Mouse (Mus musculus) embryonic fibroblast, embryonic 13.5 days (primary cell): ENCODE data around the gene Pcnx2.

Source experiments
- CTCF ChIP-seq: IDR thresholded peaks from 2 replicates; pipeline ENCODE4 v1.5.1; 2011; ENCODE audit warnings: mild to moderate bottlenecking, control low read depth, low read length, moderate library complexity, borderline replicate concordance; ENCODE audit not compliant: insufficient read depth
- POLR2A ChIP-seq: IDR thresholded peaks from 2 replicates; pipeline ENCODE4 v1.6.1; 2011; ENCODE audit warnings: low read depth, mild to moderate bottlenecking, control low read depth, low read length, moderate library complexity

DNA sequence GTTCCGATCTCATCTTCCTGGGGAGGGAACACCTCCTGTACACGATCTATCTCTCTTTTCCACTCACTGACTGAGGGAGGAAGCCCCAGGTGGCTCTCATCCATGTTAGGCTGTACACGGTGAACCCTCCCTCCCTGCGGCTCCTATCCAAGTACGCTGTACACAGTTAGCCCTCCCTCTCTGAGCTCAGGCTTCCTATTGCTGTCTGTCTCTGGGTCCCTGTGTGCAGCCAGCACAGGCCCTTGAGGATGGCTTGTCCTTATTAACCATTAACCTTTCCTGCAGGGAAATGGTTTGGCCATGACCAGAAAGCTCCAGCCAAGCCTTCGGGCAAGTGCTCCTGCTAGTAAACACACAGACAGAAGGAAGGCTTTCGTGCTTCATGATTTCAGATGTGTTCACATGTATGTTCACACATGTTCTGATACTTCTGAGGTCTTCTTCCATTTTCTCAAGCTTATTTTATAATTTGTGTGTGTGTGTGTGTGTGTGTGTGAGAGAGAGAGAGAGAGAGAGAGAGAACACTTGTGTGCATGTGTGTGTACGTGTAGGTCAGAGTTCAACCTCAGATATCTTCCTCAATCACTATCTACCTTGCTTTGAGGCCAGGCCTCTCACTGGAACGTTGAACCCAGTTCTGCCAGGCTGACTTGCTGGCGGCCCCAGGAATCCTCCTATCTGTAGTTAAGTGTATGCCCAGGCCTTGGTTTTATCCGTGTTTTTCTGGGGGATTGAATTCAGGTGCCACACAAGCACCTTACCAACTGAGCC, 32.3 kb upstream of the Pcnx2 start:
- TF ChIP-seq CTCF (no peak), POLR2A (no peak)
